ENCODE assay signal across 24 mouse cellular contexts in the genomic region with DNA sequence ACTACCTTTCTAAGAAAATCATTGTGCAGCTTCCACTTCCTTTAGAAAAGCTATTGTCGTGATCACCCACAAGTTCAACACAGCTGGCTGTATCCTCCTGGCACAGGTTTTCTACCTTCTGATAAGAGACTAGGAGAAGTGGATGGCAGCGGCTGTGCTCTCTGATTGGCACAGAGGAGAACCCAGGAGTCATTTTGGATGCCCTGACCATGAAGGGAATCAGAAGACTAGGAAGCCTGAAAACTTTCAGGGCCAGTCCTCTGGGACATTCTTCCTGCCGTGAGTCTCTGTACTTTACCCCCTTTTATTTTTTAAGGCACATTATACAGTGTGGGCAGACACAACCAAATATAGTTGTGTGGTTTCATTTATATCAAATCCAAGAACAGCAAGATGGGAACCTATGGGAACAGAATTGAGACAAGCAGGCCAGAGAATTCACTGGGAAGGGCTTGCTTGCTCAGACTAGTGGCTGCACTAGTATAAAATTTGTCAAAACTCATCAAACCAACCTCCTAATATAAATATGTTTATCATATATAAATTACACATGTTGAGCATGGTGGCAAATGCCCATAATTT.
"Had no signal": no experiment of that assay in that cellular context is flagged by ENCODE, and none has a peak within 500 bp of the region (broad histone marks: within the 10 kb centered on the region; RNA-seq: fewer than 3 reads in every experiment).

No protein-coding gene starts in this region.

- H3K27me3 ChIP-seq: kidney, embryonic 15.5 days; limb, embryonic 13.5 days; liver, embryonic 12.5 days; liver, embryonic 15.5 days; lung, embryonic 15.5 days; megakaryocyte, embryonic 14.5 days; midbrain, embryonic 13.5 days; neural tube, embryonic 13.5 days had no signal

- ATAC-seq: liver, embryonic 12.5 days; midbrain, embryonic 13.5 days; midbrain, embryonic 16.5 days had no signal

- H3K9ac ChIP-seq: kidney, embryonic 15.5 days; limb, embryonic 13.5 days; liver, embryonic 12.5 days; liver, embryonic 15.5 days; lung, embryonic 15.5 days; midbrain, embryonic 13.5 days; neural tube, embryonic 13.5 days had no signal

- H3K4me1 ChIP-seq: liver, embryonic 12.5 days; liver, embryonic 15.5 days; megakaryocyte, embryonic 14.5 days; midbrain, embryonic 13.5 days had no signal

- H3K4me2 ChIP-seq: kidney, embryonic 15.5 days; limb, embryonic 13.5 days; liver, embryonic 12.5 days; liver, embryonic 15.5 days; lung, embryonic 15.5 days; midbrain, embryonic 13.5 days; neural tube, embryonic 13.5 days had no signal

- H3K4me3 ChIP-seq: kidney, embryonic 15.5 days; limb, embryonic 10.5 days; limb, embryonic 13.5 days; liver, embryonic 12.5 days; liver, embryonic 15.5 days; lung, embryonic 15.5 days; megakaryocyte, embryonic 14.5 days; midbrain, embryonic 10.5 days; midbrain, embryonic 13.5 days; myocyte; neural tube, embryonic 13.5 days had no signal

- H3K36me3 ChIP-seq: kidney, embryonic 15.5 days; limb, embryonic 13.5 days; liver, embryonic 12.5 days; liver, embryonic 15.5 days; lung, embryonic 15.5 days; midbrain, embryonic 13.5 days; neural tube, embryonic 13.5 days had no signal

- H3K9me3 ChIP-seq: kidney, embryonic 15.5 days; limb, embryonic 10.5 days; limb, embryonic 13.5 days; liver, embryonic 12.5 days; liver, embryonic 15.5 days; lung, embryonic 15.5 days; megakaryocyte, embryonic 14.5 days; midbrain, embryonic 10.5 days; midbrain, embryonic 13.5 days; neural tube, embryonic 13.5 days had no signal

- H3K27ac ChIP-seq: kidney, embryonic 15.5 days; limb, embryonic 10.5 days; limb, embryonic 13.5 days; liver, embryonic 12.5 days; liver, embryonic 15.5 days; lung, embryonic 15.5 days; midbrain, embryonic 10.5 days; midbrain, embryonic 13.5 days; neural tube, embryonic 13.5 days had no signal

- DNase-seq: kidney, postnatal 10 days; kidney, postnatal 36 days; layer of hippocampus, postnatal 36 days; liver; lung, adult 18-20 months; lung, postnatal 10 days; lung, postnatal 36 days; retina, postnatal 1 day; right cerebral cortex, postnatal 25 days; thymus, adult 2 months; thymus, postnatal 14 days; thymus, postnatal 4 days had no signal
